Mouse (Mus musculus) midbrain, postnatal 0 days (tissue): ENCODE measurements around the gene Abce1. TPM values are rescaled to one million over a fixed set of nuclear protein-coding genes. Genes with fewer than 3 reads are reported as not detected.

Experiments
- ATAC-seq: fragments of 200-750 bp; cut with Nextera tagmentation; 2 replicates; pipeline ENCODE4 v1.8.0; 2017; ENCODE audit warnings: moderate number of reproducible peaks, mild to moderate bottlenecking, moderate TSS enrichment, moderate library complexity; ENCODE audit not compliant: low FRiP score
- DNase-seq: peaks from one replicate; pipeline ENCODE4 v3.0.0-alpha.2; 2015; ENCODE audit warnings: low spot score
- H3K27ac ChIP-seq: fragments of 300-500 bp; sonication (generic); 2 replicates; pipeline ENCODE4 v1.5.1; 2014; ENCODE audit warnings: low read depth, mild to moderate bottlenecking, low read length, mixed read lengths
- H3K27me3 ChIP-seq: fragments of 300-500 bp; sonication (generic); 2 replicates; pipeline ENCODE4 v1.6.1; 2014; ENCODE audit warnings: low read length, control low read depth, mixed read lengths; ENCODE audit not compliant: insufficient read depth
- H3K36me3 ChIP-seq: fragments of 300-500 bp; sonication (generic); 2 replicates; pipeline ENCODE4 v1.6.1; 2014; ENCODE audit warnings: low read length, control low read depth, mixed read lengths; ENCODE audit not compliant: insufficient read depth
- H3K4me1 ChIP-seq: fragments of 300-500 bp; sonication (generic); 2 replicates; pipeline ENCODE4 v1.6.1; 2014; ENCODE audit warnings: mild to moderate bottlenecking, control low read depth, antibody characterized with exemption, low read length, mixed read lengths; ENCODE audit not compliant: insufficient read depth
- H3K4me2 ChIP-seq: fragments of 300-500 bp; sonication (generic); 2 replicates; pipeline ENCODE4 v1.6.1; 2014; ENCODE audit warnings: low read depth, mild to moderate bottlenecking, low read length, mixed read lengths; ENCODE audit not compliant: poor library complexity, severe bottlenecking
- H3K4me3 ChIP-seq: fragments of 300-500 bp; sonication (generic); 2 replicates; pipeline ENCODE4 v1.5.1; 2014; ENCODE audit warnings: low read depth, mild to moderate bottlenecking, low read length, moderate library complexity
- H3K9ac ChIP-seq: fragments of 300-500 bp; sonication (generic); replicated peaks from 2 replicates; pipeline ENCODE4 v1.6.1; 2014; ENCODE audit warnings: mild to moderate bottlenecking, low read length, moderate library complexity, mixed read lengths; ENCODE audit not compliant: poor library complexity, severe bottlenecking
- H3K9me3 ChIP-seq: fragments of 300-500 bp; sonication (generic); 2 replicates; pipeline ENCODE4 v1.6.1; 2016; ENCODE audit warnings: low read length, control low read depth
- CTCF ChIP-seq: IDR thresholded peaks from 2 replicates; pipeline ENCODE4 v1.5.1; 2016; ENCODE audit warnings: antibody characterized with exemption, mild to moderate bottlenecking
- WGBS: fragments of 180-500 bp; shearing (Covaris S2); extraction: QIAGEN DNeasy Blood & Tissue Kit; methylation state at CpG from one replicate; pipeline ENCODE4 v1.1.7; 2014; 5-methylcytosine and 5-hydroxymethylcytosine counted together
- polyA plus RNA-seq: library from polyadenylated mRNA; unstranded; fragments of >200 nt; fragmentation: Nextera tagmentation; extraction: Ambion mirVana; gene quantifications from 2 replicates; pipeline ENCODE4 v1.2.1, GENCODE M21; 2015
- total RNA-seq: library from RNA; depleted of rRNA; stranded (reverse); fragments of >200 nt; gene quantifications from 2 replicates; pipeline ENCODE4 v1.2.3, GENCODE M21; 2014; rRNA removed

The Abce1 gene
- total and polyA plus RNA-seq, 2 experiments from 2014 or later, result 61.9 to 80.7 TPM

DNA sequence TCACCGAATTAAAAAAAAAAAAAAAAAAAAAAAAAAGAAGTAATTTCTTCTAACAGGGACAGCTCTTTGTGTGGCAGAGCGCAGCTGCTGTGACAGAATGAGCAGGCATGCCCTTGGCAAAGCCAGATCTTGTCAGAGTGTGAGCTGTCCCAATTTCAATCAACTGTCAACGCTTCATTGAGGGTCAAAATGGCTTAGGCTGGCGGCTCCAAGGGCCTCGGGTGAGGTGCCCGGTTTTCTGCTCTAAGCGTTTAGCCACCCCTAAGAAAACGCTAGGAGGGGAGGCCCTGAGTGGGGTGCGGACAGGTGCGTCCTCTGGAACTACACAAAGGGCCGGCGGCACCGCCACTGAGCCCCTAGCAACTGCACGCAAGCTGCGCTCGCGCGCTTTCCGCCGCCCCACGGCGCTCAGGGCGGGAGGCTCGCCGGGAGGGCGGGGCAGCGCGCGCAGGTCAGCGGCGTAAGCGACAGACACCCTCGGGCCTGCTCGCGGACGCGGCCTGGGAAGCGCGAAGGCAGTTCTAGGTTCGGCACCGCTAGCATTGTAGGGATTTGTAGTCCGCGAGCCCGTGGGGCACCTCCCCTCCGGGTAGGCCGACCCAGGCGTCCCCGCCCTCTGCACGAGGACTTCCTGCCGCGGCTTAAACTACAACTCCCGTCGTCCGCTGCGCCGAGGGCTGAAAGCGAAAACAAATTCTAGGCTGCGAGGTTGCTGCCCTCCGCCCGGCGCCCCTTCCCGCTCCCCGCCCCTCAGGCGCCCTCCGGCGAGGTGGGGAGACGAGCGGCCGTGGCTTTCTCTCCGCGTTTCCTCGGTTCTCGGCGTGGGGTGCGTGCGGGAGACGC lies 72.6 kb downstream of the Abce1 start:
- H3K4me2 ChIP-seq, result peak overlapping the region; percentile 72
- peak overlapping the region; percentile 84 for H3K9ac ChIP-seq
- DNase-seq, result peak; percentile 99
- H3K9me3 ChIP-seq, result no peaks in the 10 kb centered on the region
- WGBS, result under 1% methylated on average over 75 of the region's 77 CpGs
- peak overlapping the region; percentile 91 for H3K27ac ChIP-seq
- peaks cover 7% of the 10 kb centered on the region; the same call in 1 of the 2 replicates for H3K4me1 ChIP-seq
- peak; percentile 99 for ATAC-seq
- no peaks in the 10 kb centered on the region for H3K27me3 ChIP-seq
- peak overlapping the region; percentile 88 for H3K4me3 ChIP-seq
- 0 out of 2 replicates have a peak, but pooled peaks have one; percentile 4 for TF ChIP-seq CTCF
- H3K36me3 ChIP-seq, result no peaks in the 10 kb centered on the region

DNA sequence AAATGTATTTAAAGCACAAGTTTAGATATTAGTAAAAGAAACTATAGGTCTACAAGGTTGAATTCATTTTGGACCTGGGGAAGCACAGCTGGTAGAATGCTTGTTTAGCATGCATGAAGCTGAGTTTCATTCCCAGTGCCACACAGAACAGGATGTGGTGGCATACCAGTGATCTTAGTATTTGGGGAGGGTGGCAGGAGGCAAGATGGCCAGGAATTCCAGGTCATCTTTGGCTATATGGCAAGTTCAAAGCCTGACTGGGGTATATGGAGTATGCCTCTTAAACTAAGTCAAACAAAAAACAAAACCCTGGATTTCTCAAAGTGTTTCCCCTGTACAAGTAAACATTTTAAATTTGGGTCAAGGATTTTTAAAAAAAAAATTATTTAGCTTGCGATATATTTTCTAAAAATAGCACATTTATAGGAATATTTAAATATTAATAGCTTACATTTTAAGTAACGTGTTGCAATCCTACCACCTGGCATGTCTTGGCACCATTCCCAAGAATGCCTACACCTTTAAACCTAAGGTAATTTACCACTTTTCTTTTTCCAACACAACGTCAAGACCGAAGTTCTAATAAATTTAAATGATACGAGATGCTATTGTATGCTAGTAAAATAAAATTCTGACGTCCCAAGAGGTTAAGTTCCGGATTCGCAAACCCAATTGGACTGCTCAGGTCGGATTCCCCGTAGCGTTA lies 73.4 kb downstream of the Abce1 start:
- peak; percentile 38 for DNase-seq
- H3K27me3 ChIP-seq, result no peaks in the 10 kb centered on the region
- H3K4me1 ChIP-seq, result peaks cover 7% of the 10 kb centered on the region; the same call in 1 of the 2 replicates
- no peak for ATAC-seq
- TF ChIP-seq CTCF, result no peak
- peak overlapping the region; percentile 72 for H3K4me2 ChIP-seq
- WGBS, result 3% methylated on average over 11 of the region's 11 CpGs
- peak overlapping the region; percentile 91 for H3K27ac ChIP-seq
- H3K9ac ChIP-seq, result peak overlapping the region; percentile 84
- H3K4me3 ChIP-seq, result peak overlapping the region; percentile 88
- H3K36me3 ChIP-seq, result no peaks in the 10 kb centered on the region
- no peaks in the 10 kb centered on the region for H3K9me3 ChIP-seq

DNA sequence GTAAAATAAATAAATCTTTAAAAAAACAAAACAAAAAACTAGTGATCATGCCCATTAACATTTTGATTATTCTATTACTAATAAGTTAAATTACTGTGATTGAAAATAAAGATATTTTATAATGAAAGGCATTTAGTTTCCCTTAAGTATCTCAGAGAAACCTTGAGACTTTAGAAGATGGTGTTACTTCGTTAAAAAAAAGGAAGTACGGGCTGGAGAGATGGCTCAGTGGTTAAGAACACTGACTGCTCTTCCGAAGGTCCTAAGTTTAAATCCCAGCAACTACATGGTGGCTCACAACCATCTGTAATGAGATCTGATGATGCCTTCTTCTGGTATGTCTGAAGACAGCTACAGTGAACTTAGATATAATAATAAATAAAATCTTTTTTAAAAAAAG lies 74.3 kb downstream of the Abce1 start:
- Histone ChIP-seq H3K27me3 (no peaks in the 10 kb centered on the region), H3K4me3 (no peak overlapping the region), H3K27ac (no peak overlapping the region), H3K9me3 (no peaks in the 10 kb centered on the region), H3K36me3 (no peaks in the 10 kb centered on the region), H3K9ac (no peak overlapping the region), H3K4me2 (no peak overlapping the region), H3K4me1 (peaks cover 7% of the 10 kb centered on the region; the same call in 1 of the 2 replicates)
- no peak for ATAC-seq
- 91% methylated on average over 3 of the region's 3 CpGs for WGBS
- DNase-seq, result no peak
- no peak for TF ChIP-seq CTCF

DNA sequence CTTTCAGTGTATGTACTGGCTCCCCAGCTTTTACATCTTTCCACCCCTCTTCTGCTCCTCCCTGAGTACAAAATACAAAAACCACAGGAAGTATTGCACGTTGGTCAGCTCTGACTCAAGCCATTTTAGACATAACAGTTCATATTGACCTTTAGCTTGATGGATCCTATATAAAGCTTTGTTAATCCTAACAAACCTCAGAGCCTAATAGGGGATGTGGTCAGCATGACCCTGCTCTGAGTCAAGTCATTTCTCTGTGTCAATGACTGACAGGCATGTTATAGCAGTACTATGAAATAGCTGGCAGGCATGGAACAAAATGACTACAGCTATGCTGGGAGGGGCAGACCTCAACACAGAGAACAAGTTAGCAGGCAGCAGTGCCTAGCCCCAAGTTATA lies 75.4 kb downstream of the Abce1 start:
- Histone ChIP-seq H3K36me3 (no peaks in the 10 kb centered on the region), H3K9ac (no peak overlapping the region), H3K4me3 (no peak overlapping the region), H3K4me2 (no peak overlapping the region), H3K9me3 (no peaks in the 10 kb centered on the region), H3K4me1 (peaks cover 4% of the 10 kb centered on the region; the same call in 1 of the 2 replicates), H3K27ac (no peak overlapping the region), H3K27me3 (no peaks in the 10 kb centered on the region)
- no peak for TF ChIP-seq CTCF
- ATAC-seq, result no peak
- DNase-seq, result no peak
- WGBS, result 72% methylated on average over 1 of the region's 1 CpGs

DNA sequence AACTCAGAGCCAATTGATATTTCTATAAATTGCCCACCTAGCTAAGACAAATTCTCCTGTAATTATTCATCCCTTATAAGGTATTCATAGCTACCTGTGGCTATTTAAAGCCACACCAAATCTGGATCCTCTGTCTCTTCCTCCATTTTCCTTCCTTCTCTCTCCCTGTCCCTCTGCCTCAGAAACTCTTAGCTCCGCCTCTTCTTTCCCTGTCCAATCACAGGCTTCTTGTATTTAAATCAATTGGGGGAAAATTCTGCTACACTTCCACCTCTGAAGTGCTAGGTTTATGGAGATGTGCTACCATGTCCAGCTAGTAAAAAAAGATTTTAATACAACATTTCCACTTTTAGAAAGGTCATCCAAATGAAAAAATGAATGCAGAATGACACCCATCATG lies 76.0 kb downstream of the Abce1 start:
- H3K27ac ChIP-seq, result no peak overlapping the region
- no peaks in the 10 kb centered on the region for H3K36me3 ChIP-seq
- DNase-seq, result no peak
- no peak for ATAC-seq
- H3K9me3 ChIP-seq, result no peaks in the 10 kb centered on the region
- no peak overlapping the region for H3K4me3 ChIP-seq
- H3K4me1 ChIP-seq, result no peaks in the 10 kb centered on the region
- no peak overlapping the region for H3K9ac ChIP-seq
- no peak overlapping the region for H3K4me2 ChIP-seq
- H3K27me3 ChIP-seq, result no peaks in the 10 kb centered on the region
- 100% methylated on average over 1 of the region's 1 CpGs for WGBS
- no peak for TF ChIP-seq CTCF

Other genes starting within 250 kb of the Abce1 start
- 24.3 and 35.3 TPM in 2 replicates for gene Otud4, start 72.1 kb downstream of the Abce1 start, total RNA-seq
- 5.5 and 6.4 TPM in 2 replicates for gene Otud4, start 72.1 kb downstream of the Abce1 start, polyA plus RNA-seq
- gene Anapc10, start 80 bp upstream of the Abce1 start, total RNA-seq, result 8.3 and 8.6 TPM in 2 replicates
- gene Anapc10, start 80 bp upstream of the Abce1 start, polyA plus RNA-seq, result 39.2 and 39.7 TPM in 2 replicates